Mouse (Mus musculus) c-Kit-positive CD71-positive TER-119-positive erythroid progenitor cells, embryonic 14.5 days (primary cell): ENCODE results near the gene Nup133.
A peak's percentile ranks its signal among the peaks of the same experiment; 100 is the strongest.

Source experiments
- DNase-seq: peaks from one replicate; pipeline ENCODE4 v3.0.0-alpha.2; 2013; ENCODE audit warnings: low spot score

Gene Nup133

GRCm38 (mm10) chr8:123887956-123888355 lies 61.1 kb downstream of the Nup133 start:
- no peak for DNase-seq

GRCm38 (mm10) chr8:123887163-123887562 lies 61.9 kb downstream of the Nup133 start:
- no peak for DNase-seq

DNA sequence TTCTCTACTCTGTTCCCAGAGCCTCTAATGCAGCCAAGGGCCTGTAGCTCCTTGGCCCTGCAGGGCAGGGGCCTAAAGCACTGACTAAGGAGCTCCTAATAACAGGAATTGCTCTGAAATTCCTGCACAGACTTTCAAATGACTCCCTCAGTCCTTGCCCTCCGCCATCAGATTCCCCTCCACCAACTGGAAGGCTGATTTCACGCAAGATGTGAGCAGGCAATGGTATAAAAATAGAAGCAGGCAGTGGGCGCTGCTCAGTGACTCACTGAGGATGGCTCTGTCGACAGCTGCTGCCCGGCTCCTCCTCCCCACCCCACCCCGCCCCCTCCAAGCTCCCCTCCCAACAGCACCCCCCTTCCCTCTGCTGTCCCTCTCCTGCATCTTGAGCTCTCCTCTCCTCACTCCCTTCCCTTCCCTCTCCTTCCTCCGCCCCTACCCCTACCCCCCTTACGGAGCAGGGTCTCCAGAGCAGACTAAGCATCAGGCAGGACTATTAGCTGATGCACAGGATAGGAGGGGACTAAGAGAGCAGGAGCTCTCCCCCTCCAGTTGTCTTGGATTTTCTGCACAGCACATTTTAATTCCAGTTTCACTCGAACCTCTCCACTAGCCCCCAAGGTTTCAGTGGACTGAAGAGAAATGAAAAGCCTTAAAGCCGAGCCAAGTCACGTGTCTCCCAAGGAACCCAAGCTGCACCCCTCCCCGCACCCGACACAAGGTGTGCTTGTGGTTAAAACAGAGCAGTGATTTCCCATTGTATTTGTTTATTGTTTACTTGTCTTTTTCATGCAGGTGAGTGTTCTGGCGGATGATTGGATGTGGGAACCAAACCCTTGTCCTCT lies 64.1 kb downstream of the Nup133 start:
- no peak for DNase-seq

DNA sequence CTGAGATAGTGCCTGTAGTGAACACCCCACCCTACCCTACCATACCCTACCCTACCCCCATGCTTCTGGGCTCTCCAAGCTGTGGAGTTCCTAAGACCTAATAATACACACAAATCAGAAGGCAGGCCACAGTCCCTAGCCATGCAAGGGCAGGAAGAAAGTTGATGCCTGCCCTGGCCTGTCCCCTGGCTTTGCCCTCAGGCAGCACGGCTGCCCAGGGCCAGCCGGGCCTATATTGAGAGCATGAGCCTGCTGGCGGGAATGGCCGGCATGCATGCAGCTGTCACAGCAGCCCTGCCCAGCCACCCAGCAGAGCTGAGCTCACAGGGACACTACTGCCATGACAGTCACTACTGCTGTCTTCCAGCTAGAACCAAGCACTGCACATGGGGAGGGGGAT lies 66.0 kb downstream of the Nup133 start:
- DNase-seq: no peak

GRCm38 (mm10) chr8:123882412-123882811 lies 66.7 kb downstream of the Nup133 start:
- no peak for DNase-seq

DNA sequence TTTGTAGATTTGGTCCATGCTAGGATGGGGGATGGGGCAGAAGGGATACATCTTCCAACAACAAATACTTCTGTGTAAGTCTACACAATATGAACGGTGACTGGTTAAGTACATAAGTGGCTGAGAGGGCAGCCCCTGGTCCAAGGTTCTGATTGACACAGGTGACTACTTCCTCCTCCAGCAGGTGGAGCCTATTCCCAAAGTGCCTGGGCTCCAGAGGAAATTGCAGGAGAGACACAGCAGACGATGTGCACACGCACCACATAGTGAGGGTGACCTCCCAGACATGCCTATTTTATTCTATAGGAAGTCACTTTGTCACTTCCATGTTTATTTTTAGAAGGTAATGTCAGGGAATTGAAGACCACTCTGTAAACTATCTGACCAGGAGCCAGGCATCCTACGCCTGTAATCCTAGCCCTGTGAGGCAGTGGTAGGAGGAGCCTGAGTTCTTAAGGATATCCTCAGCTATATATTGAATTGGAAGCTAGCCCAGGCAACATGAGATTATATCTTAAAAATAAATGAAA lies 68.2 kb downstream of the Nup133 start:
- DNase-seq: no peak

DNA sequence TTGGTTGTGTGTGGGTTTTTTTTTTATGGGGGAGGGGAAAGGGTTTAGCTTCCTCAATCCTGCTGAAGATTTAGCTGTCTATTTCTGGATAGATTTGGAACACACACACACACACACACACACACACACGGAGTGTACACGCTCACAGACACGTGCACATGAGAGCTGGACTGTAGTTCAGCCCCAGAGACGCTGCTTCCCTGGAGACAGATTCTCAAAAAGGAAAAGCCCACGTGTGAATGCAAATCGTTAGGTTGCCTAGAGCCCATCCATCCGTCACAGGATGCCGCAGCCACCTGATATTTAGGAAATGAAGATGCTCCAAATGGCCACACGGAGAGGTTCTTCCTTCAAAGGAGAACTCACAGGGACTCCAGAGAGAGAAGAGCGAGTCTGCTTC lies 68.8 kb downstream of the Nup133 start:
- no peak for DNase-seq

GRCm38 (mm10) chr8:123877865-123878264 lies 71.2 kb downstream of the Nup133 start:
- DNase-seq: no peak

- no peak for DNase-seq
Measured at GRCm38 (mm10) chr8:123874324-123874723, 74.7 kb downstream of the Nup133 start.

GRCm38 (mm10) chr8:123873364-123873763 lies 75.7 kb downstream of the Nup133 start:
- no peak for DNase-seq

DNA sequence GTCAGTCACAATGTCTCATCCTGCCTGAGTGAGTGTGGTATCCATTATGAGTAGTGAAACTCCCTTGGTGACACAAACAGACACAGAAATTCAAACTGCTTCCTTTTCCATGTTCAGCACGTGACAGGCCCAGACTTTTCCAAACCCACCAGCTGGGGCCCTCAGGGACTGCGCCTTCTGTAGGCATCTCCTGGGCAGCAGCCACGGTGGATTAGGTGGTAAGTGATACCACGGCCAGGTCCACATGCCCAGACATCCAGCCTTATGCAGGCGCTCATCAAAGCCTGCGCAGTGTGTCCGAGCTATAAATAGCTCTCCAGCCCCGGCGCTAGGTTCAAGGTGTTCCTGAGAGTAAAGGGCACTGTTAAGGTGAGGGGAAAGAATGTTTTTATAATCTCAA lies 77.0 kb downstream of the Nup133 start:
- DNase-seq: no peak

DNA sequence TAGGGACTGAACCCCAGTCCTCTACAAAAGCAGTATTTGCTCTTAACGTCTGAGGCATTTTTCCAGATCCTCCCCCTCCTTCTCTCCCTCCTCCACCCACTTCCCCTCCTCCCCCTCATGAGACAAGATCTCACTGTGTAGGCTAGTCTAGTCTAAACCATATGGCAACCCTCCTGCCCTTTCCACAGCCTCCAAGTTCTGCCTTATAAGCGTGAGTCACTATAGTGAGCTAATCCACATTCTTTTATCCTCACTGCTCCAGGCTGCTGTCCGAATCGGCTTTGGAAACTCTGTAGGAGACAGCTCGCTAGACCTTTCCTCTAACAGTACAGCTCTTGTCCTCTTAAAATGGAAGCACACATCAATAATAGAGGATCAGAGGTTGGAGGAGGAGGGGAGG lies 82.1 kb downstream of the Nup133 start:
- DNase-seq: no peak

DNA sequence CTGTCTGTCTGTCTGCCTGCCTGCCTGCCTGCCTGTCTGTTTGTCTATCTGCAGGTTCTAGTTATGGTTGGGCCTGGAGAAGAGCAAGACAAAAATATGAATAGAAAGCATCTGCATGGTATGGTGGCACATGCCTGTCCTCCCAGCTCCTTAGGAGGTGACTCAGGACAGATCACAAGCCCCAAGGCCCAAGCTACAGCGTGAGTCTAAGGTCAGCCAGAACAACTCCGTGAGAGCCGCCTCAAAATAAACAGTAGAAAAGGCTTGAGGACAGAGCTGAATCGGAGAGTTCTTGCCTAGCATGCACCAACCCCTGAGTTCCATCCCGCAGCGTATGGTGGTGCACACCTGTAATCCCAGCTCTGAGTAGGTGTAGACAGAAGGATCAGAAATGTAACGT lies 83.3 kb downstream of the Nup133 start:
- DNase-seq: no peak

- DNase-seq: no peak
Measured at GRCm38 (mm10) chr8:123860386-123860785, 88.7 kb downstream of the Nup133 start.

DNA sequence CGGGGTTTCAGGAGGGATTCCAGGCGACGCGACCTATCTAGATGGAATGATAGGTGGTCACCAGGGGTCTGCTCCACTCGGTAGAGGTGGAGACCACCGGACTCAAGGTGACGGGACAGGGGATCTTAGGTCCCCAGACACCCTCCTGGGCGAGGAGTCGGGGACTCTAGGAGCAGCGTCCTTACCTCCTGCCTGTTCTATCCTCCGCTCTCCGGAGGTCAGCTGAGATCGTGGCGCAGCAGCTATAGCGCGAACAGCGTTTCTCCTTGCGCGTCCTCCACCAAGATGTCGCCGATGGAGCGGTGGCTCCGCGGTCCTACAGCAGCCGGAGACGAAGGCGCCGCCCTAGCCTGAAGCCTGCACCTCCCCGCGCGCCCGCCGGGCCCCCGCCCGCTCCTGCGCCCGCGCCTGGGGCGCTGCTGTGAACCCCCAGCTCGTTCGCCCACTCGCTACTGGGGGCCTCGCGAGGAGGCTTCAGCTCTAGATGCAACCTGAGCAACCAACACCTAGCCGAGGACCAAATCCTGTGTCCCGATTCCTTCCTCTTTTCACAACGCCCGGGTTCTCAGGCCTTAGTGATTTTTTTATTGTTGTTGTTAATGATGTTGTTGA lies 89.3 kb downstream of the Nup133 start, which contains the start of gene Ccsap:
Ccsap (minus strand) TSS at position 562 of the 612 bp plus-strand sequence.
- peak; percentile 49 for DNase-seq

DNA sequence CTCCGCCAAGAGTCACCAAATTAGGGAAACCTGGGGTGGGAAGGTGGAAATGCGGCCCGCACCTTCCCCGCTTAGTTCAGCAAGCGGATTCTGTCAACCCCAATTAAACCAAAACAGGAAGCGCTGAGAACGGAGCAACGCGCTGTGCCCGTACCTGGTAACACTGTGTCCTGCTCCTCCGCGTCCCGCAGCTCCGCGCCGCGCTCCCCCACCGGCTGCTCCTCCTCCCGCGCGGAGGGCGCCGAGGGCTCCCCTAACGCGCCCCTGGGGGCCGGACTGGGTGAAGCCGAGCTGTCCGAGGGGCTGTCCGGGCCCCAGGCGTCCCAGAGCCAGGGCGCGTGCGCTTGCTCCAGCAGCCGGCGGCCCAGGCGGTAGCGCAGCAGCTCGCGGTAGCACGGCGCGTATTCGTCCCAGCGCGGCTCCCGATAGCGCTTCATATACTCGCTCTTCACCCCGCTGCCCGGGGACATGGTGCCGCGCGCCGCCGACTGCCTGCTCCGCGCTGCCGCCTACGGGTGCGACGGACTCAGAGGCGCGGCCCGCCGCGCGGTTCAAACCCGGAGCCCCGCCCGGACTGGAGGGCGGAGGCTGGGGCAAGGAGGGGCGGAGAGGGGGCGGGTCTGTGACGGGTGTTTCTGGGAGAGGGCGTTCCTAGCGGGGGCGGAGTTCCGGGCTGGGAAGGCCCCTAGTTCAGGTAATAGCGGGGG lies 90.0 kb downstream of the Nup133 start:
- DNase-seq: peak; percentile 94

- peak; percentile 35 for DNase-seq
Measured at GRCm38 (mm10) chr8:123858574-123858940, 90.5 kb downstream of the Nup133 start.

DNA sequence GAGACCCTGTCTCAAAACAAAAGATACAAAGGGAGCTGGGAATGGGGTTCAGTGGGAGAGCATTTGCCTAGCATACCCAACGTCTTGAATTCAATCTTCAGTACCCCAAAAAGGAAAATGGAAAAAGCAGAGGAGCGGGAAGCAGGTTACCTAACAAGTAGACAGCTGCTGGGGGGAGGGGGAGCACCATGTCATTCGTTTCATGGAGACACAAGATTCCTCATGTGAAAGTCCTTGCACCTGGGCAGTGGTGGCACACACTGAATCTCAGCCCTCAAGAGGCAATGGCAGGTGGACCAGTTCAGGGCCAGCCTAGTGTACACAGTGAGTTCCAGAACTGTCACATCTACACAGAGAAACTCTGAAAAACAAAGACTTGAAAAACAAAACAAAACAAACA lies 91.7 kb downstream of the Nup133 start:
- DNase-seq: no peak

DNA sequence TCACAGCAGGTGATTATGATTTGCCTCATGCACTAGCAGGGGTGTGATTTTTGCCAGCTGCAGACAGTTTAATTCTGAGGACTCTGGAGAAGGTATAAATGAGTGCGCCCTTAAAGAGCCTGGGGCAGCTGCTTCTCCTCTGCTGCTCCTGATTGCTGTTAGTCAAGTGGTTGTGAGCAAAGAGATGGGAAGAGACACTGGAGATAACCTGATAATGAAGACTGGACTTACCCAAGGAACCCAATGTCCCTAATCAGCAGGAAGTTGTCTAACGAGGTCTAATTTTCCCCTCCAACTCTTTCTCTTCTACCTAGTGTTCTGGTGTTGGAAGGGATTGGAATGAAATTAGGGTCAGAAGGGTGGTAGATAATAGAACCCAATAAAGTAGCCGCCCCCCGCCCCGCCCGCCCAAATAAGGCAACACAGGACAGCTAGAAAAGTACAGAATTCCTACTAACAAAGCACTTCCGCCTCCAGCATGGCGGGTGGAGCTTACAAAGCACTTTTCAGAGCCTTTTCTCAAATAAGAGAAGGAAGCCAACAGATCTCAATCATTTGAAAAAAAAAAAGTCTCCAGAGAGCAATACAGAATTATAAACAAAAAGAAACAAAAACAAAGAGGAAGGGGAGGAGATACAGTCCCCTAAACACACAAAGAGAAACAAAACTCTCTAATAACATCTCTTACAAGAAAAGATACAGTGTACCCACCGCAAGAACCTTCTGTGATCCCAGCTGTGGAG lies 94.2 kb downstream of the Nup133 start:
- no peak for DNase-seq

DNA sequence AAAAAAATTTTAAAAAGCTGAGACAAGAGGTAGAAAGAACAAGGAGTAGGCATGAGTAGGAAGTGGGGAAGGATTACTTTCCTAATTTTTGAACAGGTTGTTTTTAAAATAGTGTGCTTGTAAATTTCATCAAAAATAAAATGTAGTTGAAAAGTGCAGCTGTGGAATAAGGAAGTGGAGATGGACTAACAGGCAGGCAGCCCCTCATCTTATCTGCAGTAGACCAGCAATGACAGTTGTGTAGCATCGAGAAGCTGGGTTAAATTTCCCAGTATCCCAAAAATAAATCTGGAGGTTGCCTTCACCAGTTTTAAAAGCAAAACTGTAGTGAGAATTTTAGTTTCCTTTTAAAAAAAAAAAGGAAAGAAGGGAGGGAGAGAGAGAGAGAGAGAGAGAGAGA lies 94.8 kb downstream of the Nup133 start:
- no peak for DNase-seq

- DNase-seq: no peak
Measured at GRCm38 (mm10) chr8:123851590-123851989, 97.5 kb downstream of the Nup133 start.

DNA sequence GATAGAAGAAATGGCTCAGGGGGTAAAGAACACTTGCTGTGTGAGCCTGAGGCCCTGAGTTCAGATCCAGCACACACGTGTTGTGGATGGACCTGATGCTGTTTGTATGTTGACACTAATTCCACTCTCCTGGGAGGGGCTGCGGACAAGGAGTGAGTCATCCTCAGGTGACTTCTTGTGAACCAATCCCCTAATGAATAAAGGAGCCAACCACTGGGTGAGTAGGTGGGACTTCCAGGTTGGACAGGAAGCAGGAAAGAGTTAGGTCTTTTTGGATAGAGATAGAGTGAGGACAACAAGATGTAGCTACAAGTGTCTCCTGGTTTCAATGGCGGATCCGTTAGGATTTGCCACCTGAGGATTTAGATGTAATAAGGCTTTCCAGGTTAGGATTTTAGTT lies 99.7 kb downstream of the Nup133 start:
- DNase-seq: no peak
